In genomic region chr2:104034832-104035472, GRCm38 (mm10) we compare ENCODE assay signal across 9 mouse cellular contexts. TPM values are rescaled to one million over a fixed set of nuclear protein-coding genes. Genes with fewer than 3 reads are reported as not detected.
DNase-seq lines count a peak whose midpoint lies in the region; ATAC-seq and TF ChIP-seq lines count a peak whose summit lies in the region.
"Had no signal": no experiment of that assay in that cellular context is flagged by ENCODE, and none has a peak within 500 bp of the region (broad histone marks: within the 10 kb centered on the region; RNA-seq: fewer than 3 reads in every experiment).

No protein-coding gene starts in this region.

- H3K4me3 ChIP-seq in heart, embryonic 11.5 days (ENCODE audit: low read depth, low read length) = no peak overlapping the region
- no peak overlapping the region for H3K4me3 ChIP-seq in embryonic fibroblast, embryonic 13.5 days (ENCODE audit: insufficient read depth, low read length)
- H3K4me3 ChIP-seq in lung, embryonic 16.5 days (ENCODE audit: low read length) = no peak overlapping the region
- H3K4me3 ChIP-seq: limb, embryonic 15.5 days had no signal

- intact Hi-C loops in heart, postnatal 25 days (cut with DNase I) = loop anchor here (10.0 kb wide), 2 partner anchors 60 to 460 kb away; partner anchors contain the start of genes Cd59a and Hipk3

- DNase-seq in heart, adult 11 months = peak; percentile 92
- DNase-seq in brain, adult 2 months (ENCODE audit: low read depth, low spot score) = peak; percentile 86
- DNase-seq in heart, postnatal 25 days (ENCODE audit: low spot score) = peak; percentile 14
- peak; percentile 76 for DNase-seq in layer of hippocampus, adult 9-10 months (ENCODE audit: low spot score)
- DNase-seq in right cerebral cortex, adult 18-20 months = peak; percentile 73

- 32% methylated on average over 3 of the region's 3 CpGs for WGBS in heart, embryonic 11.5 days (ENCODE audit: insufficient replicate concordance)
- 35% methylated on average over 3 of the region's 3 CpGs for WGBS in lung, embryonic 16.5 days

- no peaks in the 10 kb centered on the region for H3K4me1 ChIP-seq in heart, embryonic 11.5 days (ENCODE audit: control insufficient read depth, insufficient read depth, low read length)
- no peaks in the 10 kb centered on the region for H3K4me1 ChIP-seq in embryonic fibroblast, embryonic 13.5 days (ENCODE audit: control insufficient read depth, insufficient read depth, low read length)
- no peaks in the 10 kb centered on the region for H3K4me1 ChIP-seq in lung, embryonic 16.5 days (replicated peaks; ENCODE audit: control insufficient read depth, insufficient read depth, low read length)

- no peak overlapping the region for H3K27ac ChIP-seq in heart, embryonic 11.5 days (ENCODE audit: low read depth, low read length)
- no peak overlapping the region for H3K27ac ChIP-seq in embryonic fibroblast, embryonic 13.5 days (ENCODE audit: insufficient read depth, low read length)
- no peak overlapping the region for H3K27ac ChIP-seq in lung, embryonic 16.5 days (ENCODE audit: low read length)
- H3K27ac ChIP-seq: limb, embryonic 15.5 days had no signal

- no peaks in the 10 kb centered on the region for H3K27me3 ChIP-seq in heart, embryonic 11.5 days (ENCODE audit: control insufficient read depth, insufficient read depth, low read length)
- no peaks in the 10 kb centered on the region for H3K27me3 ChIP-seq in lung, embryonic 16.5 days (ENCODE audit: control insufficient read depth, insufficient read depth, low read depth, low read length)
- H3K27me3 ChIP-seq: limb, embryonic 15.5 days had no signal

- ATAC-seq in heart, embryonic 11.5 days (replicated peaks; ENCODE audit: insufficient number of reproducible peaks, low FRiP score, low TSS enrichment) = no peak
- peak; percentile 36; the same call in 1 of the 2 replicates for ATAC-seq in lung, embryonic 16.5 days (ENCODE audit: low read depth)

- no peak for TF ChIP-seq POLR2A in embryonic fibroblast, embryonic 13.5 days (IDR thresholded peaks at IDR 0.05; ENCODE audit: low read depth, low read length)

- H3K9ac ChIP-seq in heart, embryonic 11.5 days (ENCODE audit: low read depth, low read length) = no peak overlapping the region
- no peak overlapping the region for H3K9ac ChIP-seq in lung, embryonic 16.5 days (ENCODE audit: low read length)
- H3K9ac ChIP-seq: limb, embryonic 15.5 days had no signal

- H3K9me3 ChIP-seq in heart, embryonic 11.5 days (replicated peaks; ENCODE audit: control insufficient read depth, low read length) = no peaks in the 10 kb centered on the region
- no peaks in the 10 kb centered on the region for H3K9me3 ChIP-seq in lung, embryonic 16.5 days (ENCODE audit: control insufficient read depth, low read length)
- H3K9me3 ChIP-seq: limb, embryonic 15.5 days had no signal

- peak; percentile 75; the same call in 1 of the 2 replicates for TF ChIP-seq CTCF in embryonic fibroblast, embryonic 13.5 days (IDR thresholded peaks at IDR 0.05; ENCODE audit: borderline replicate concordance, insufficient read depth, low read length)

- H3K36me3 ChIP-seq in heart, embryonic 11.5 days (ENCODE audit: control insufficient read depth, insufficient read depth, low read length) = peaks cover 6% of the 10 kb centered on the region
- H3K36me3 ChIP-seq in lung, embryonic 16.5 days (ENCODE audit: control insufficient read depth, insufficient read depth, low read length) = peaks cover 13% of the 10 kb centered on the region

- no peak overlapping the region for H3K4me2 ChIP-seq in heart, embryonic 11.5 days
- no peak overlapping the region for H3K4me2 ChIP-seq in lung, embryonic 16.5 days (ENCODE audit: low read depth, low read length)
- H3K4me2 ChIP-seq: limb, embryonic 15.5 days had no signal

RNA-seq across cellular contexts. Expression of gene 4931422A03Rik, which starts 6.8 kb away (rescaled TPM):
- polyA plus RNA-seq in heart, embryonic 11.5 days (2014; fragmentation: Nextera tagmentation; extraction: Ambion mirVana) = 1.1 and 2.2 TPM in 2 replicates
- polyA plus RNA-seq in embryonic fibroblast, embryonic 13.5 days (2011; ENCODE audit: insufficient read length, low read depth, missing spikeins) = not detected in 2 replicates
- total RNA-seq in heart, postnatal 25 days (2021) = not detected
- polyA plus RNA-seq in lung, embryonic 16.5 days (2015; fragmentation: Nextera tagmentation; extraction: Ambion mirVana) = 1.9 and 2.9 TPM in 2 replicates

RNA-seq across cellular contexts. Expression of gene Fbxo3, which starts 7.4 kb away (rescaled TPM):
- 43.2 and 46.8 TPM in 2 replicates for polyA plus RNA-seq in heart, embryonic 11.5 days (2014; fragmentation: Nextera tagmentation; extraction: Ambion mirVana)
- polyA plus RNA-seq in embryonic fibroblast, embryonic 13.5 days (2011; ENCODE audit: insufficient read length, low read depth, missing spikeins) = 39.9 and 43.5 TPM in 2 replicates
- 10 to 100 TPM; 51.9 to 58.3 TPM for total RNA-seq in heart, postnatal 25 days (2021)
- polyA plus RNA-seq in lung, embryonic 16.5 days (2015; fragmentation: Nextera tagmentation; extraction: Ambion mirVana) = 63.5 and 63.6 TPM in 2 replicates

RNA-seq across cellular contexts. Expression of gene Gm10912, which starts 30.7 kb away (rescaled TPM):
- polyA plus RNA-seq in heart, embryonic 11.5 days (2014; fragmentation: Nextera tagmentation; extraction: Ambion mirVana) = not detected in 2 replicates
- polyA plus RNA-seq in embryonic fibroblast, embryonic 13.5 days (2011; ENCODE audit: insufficient read length, low read depth, missing spikeins) = not detected in 2 replicates
- under 1 TPM in 1 of 2 experiments, not detected in 1; 0.25 TPM for total RNA-seq in heart, postnatal 25 days (2021)
- polyA plus RNA-seq in lung, embryonic 16.5 days (2015; fragmentation: Nextera tagmentation; extraction: Ambion mirVana) = not detected in 2 replicates

RNA-seq across cellular contexts. Expression of gene Gm10799, which starts 33.4 kb away (rescaled TPM):
- polyA plus RNA-seq in heart, embryonic 11.5 days (2014; fragmentation: Nextera tagmentation; extraction: Ambion mirVana) = not detected in 2 replicates
- polyA plus RNA-seq in embryonic fibroblast, embryonic 13.5 days (2011; ENCODE audit: insufficient read length, low read depth, missing spikeins) = not detected in 2 replicates
- total RNA-seq in heart, postnatal 25 days (2021) = not detected
- not detected in 2 replicates for polyA plus RNA-seq in lung, embryonic 16.5 days (2015; fragmentation: Nextera tagmentation; extraction: Ambion mirVana)
- polyA plus RNA-seq: limb, embryonic 15.5 days had no signal

RNA-seq across cellular contexts. Expression of gene Cd59b, which starts 34.7 kb away (rescaled TPM):
- 8.7 and 15.7 TPM in 2 replicates for polyA plus RNA-seq in heart, embryonic 11.5 days (2014; fragmentation: Nextera tagmentation; extraction: Ambion mirVana)
- polyA plus RNA-seq in embryonic fibroblast, embryonic 13.5 days (2011; ENCODE audit: insufficient read length, low read depth, missing spikeins) = 3.4 and 3.5 TPM in 2 replicates
- 1 to 10 TPM; 1.4 to 3.4 TPM for total RNA-seq in heart, postnatal 25 days (2021)
- 6.7 and 9.7 TPM in 2 replicates for polyA plus RNA-seq in lung, embryonic 16.5 days (2015; fragmentation: Nextera tagmentation; extraction: Ambion mirVana)

Comparison
In these comparisons a context has a peak if more than half of its experiments do, and no peak if none do; other contexts are left out.
1. DNase-seq: peak in every context shown above with its lines; median percentile 92 in heart, adult 11 months; 86 in brain, adult 2 months; 76 in layer of hippocampus, adult 9-10 months; 73 in right cerebral cortex, adult 18-20 months; 14 in heart, postnatal 25 days.